Mouse (Mus musculus) left cerebral cortex, postnatal 4 days (tissue): ENCODE measurements around the gene Treh. TPM values are rescaled to one million over a fixed set of nuclear protein-coding genes. Genes with fewer than 3 reads are reported as not detected.
"Not testable (repeated sequence)": the region's sequence is repeated elsewhere in the genome, so short reads cannot be mapped to it uniquely, and the experiment has no call there.

ENCODE experiments used
- DNase-seq: peaks from one replicate; pipeline ENCODE4 v3.0.0-alpha.2; 2022
- intact Hi-C: fragments of 180-260 bp; cut with DNase I; formaldehyde crosslinking; loops from one replicate; pipeline ENCODE4 v1.15.1; 2025
- total RNA-seq, 2 experiments: library from RNA; stranded (reverse); gene quantifications; 2 replicates each; pipeline ENCODE4 v1.2.3; 2021

Gene Treh
- total RNA-seq: not detected

- intact Hi-C loops: no loop called here
- DNase-seq: no peak
Measured at GRCm38 (mm10) chr9:44673005-44673404, at the start of gene Treh. TSS of gene Treh (plus strand) at chr9:44673233.

GRCm38 (mm10) chr9:44624390-44624789 lies 48.6 kb upstream of the Treh start:
- no peak for DNase-seq
- intact Hi-C loops: no loop called here

DNA sequence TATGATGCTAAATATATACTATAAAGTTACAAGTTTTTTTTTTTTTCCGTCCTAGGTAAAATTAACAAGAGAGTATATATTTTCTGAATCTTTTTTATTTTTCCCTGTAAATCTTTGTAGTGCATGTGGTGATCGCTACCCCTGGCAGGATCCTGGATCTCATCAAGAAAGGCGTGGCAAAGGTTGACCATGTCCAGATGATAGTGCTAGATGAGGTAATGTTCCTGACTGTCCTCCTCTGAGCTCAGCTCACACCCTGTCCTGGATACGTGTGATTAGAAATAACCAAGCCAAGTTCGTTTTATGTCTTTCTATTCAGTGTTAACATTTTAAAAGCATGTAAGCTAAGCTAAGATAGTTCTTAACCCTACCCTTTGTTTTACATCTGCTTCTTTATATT lies 46.8 kb upstream of the Treh start:
- intact Hi-C loops: no loop called here
- DNase-seq: no peak

DNA sequence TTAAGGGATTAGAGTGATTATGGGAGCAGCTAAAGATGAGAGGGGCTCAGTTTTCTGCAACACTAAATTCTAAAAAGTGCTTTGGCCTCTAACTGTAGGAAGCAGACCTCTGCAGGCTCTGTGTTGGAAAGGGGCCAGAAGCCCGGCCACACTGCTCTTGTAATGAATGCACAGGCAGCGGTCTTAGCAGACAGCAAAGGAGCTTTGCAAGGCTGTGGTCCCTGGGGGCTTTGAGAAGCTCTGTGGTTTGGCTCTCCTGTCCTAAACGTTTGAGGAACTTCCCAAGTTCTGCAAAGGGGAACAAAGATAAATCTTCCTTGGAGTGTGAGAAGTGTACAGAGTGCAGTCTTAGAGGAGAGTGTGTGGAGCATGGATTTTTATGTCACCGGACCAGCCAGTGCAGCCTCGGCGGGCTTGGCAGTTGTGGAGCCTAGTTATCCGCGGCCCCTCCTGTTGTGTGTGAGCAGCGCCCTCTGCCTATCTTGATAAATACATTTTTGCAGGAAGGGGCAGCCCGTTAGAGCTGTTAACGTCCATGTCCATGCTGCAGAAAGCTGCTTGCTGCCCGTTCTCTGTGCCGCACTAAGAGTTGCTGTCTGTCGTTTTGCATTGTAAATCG lies 35.4 kb upstream of the Treh start:
- peak; percentile 71 for DNase-seq
- intact Hi-C loops: loop anchor here (10.0 kb wide), 1 partner anchor 177 kb away; no protein-coding TSS in a partner anchor

- intact Hi-C loops: loop anchor here (10.0 kb wide), 1 partner anchor 176 kb away; no protein-coding TSS in a partner anchor
- DNase-seq: peak; percentile 51
Measured at GRCm38 (mm10) chr9:44638726-44639125, 34.3 kb upstream of the Treh start.

GRCm38 (mm10) chr9:44640028-44640427 lies 33.0 kb upstream of the Treh start:
- intact Hi-C loops, DNase-seq: not testable (repeated sequence)

GRCm38 (mm10) chr9:44640646-44641357 lies 32.2 kb upstream of the Treh start:
- intact Hi-C loops: no loop called here

DNA sequence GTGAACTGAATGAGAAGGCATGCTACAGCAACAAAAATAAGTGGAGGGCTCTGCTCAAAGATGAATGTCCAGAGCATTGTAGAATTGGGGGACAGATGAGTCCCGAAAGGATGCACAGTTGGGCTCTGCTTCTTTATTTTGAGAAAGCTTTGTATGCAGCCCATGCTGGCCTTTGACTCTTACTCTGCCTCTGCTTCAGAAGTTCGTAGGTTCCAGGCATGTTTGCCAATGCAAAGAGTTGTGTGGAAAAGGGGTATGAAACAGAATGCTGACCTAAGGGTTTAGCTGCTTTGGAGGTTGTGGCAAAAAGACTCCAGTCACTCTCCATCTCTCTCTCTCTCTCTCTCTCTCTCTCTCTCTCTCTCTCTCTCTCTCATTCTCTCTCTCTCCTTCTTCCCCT lies 31.4 kb upstream of the Treh start:
- intact Hi-C loops: no loop called here
- DNase-seq: no peak

More at GRCm38 (mm10) chr9:44640646-44641357, 32.2 kb upstream of the Treh start:
- DNase-seq: no peak

DNA sequence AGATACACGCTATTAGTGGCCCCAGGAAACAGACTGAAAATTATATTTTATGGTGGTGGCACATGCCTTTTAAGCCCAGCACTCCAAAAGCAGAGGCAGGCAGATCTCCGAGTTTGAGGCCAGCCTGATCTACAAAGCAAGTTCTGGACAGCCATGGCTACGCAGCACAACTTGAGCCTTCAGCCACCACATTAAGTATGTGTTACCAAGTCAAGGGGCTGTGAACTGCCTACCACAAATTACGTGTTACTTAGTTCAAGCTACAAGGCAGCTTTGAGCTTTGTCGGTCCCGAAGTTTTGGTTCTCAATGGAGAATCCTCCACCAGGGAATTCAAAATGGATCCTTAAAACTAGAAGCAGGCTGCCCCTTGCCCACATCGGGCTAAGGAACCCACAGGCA lies 29.9 kb upstream of the Treh start:
- intact Hi-C loops: no loop called here
- DNase-seq: no peak

- intact Hi-C loops: no loop called here
Measured at GRCm38 (mm10) chr9:44644186-44644585, 28.8 kb upstream of the Treh start.

DNA sequence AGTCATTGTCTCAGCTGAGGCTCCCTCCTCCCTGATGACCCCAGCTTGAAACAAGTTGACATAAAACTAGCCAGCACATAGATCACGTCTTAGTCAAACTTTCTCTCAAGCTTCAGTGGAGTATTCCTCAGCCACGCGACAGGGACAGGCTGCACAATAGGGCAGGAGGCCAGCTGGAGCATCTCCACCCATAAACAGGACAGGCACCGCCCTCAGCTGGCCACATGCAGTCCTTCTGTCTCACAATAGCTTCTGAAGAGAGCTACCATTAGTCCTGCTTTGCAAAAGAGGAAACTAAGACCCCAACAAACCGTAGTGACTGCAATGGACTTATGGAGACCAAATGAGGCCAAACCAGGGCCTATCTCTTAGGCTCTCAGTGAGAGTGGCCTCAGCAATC lies 27.6 kb upstream of the Treh start:
- peak; percentile 77 for DNase-seq
- intact Hi-C loops: no loop called here

More at GRCm38 (mm10) chr9:44644186-44644585, 28.8 kb upstream of the Treh start:
- DNase-seq: no peak

DNA sequence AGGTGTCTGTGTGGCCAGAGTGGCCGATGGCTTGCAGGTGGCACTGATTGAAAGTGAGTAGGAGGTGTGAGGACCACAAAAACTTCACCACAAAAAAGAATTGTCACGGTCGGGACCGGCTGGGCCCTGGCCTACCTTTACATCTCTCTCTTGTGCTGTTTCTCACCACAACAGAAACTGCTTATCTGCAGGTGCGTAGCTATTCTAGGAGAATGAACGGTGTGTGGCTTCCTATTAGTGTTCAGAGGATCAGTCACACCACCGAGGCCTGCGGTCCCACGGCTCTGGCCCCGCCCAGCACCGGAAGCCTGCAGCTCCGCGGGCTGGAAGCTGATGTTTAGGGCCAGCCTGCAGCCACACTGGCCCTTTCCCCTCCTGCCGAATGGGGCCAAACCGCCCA lies 27.1 kb upstream of the Treh start:
- no peak for DNase-seq
- intact Hi-C loops: no loop called here

DNA sequence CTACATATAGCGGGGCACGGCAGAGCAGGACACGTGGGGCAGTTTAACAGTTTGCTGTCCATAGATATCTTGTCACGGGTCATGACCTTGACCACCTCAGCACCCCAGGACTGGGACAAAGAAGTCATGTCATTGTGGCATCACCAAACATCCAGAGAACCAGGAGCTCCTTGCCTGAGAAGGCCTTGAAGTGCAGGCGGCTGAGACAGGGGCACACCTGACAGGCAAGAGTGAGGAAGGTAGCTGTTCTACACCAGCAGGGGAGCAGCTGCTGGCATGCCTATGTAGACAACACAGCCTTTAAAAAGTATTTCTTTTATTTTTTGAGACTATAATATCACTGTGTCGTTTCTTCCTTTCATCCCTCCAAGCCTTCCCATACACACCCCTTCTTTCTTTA lies 26.7 kb upstream of the Treh start:
- DNase-seq: no peak
- intact Hi-C loops: no loop called here

DNA sequence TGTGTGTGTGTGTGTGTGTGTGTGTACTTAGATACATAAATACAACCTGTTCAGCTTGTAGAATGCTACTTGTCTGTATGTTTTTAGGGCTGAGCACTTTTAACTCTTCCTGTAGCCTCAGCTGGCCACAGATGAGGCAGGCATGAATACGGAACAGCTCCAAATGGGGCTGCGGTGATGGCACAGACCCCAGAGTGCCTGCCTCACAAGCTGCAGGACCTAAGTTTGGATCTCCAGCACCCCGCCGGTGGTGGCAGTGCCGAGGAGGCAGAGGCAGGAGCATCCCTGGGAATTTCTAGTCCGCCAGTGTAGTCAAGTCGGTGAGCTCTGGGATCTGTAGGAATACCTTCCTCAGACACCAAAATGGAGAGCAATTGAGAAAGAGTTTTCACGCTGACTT lies 26.0 kb upstream of the Treh start:
- intact Hi-C loops: no loop called here
- no peak for DNase-seq

- intact Hi-C loops: no loop called here
- DNase-seq: no peak
Measured at GRCm38 (mm10) chr9:44647656-44648055, 25.4 kb upstream of the Treh start.

DNA sequence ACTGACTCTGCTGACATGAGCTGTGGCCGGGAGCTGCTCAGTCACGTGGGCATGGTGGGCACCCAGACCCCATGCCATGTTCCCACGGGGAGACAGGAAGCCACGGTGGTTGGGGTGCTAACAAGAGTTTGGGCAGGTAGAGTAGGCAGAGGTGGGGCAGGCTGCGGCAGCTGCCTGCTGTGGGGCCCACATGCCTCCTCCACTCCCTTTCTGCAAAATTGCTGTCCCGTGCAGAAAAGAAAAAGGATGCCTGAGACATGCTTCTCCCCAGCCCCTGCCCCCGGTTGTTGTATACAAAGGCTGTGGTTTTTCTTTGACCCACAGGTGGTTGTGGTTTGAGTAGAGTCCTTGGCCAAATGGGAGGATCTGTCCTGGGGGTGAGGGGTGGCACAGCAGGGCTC lies 24.2 kb upstream of the Treh start:
- DNase-seq: no peak
- intact Hi-C loops: no loop called here

GRCm38 (mm10) chr9:44652027-44652426 lies 21.0 kb upstream of the Treh start:
- intact Hi-C loops: loop anchor here (1.0 to 10.0 kb wide), 3 partner anchors 83 to 493 kb away; partner anchors contain the start of genes Phldb1 and Upk2
- DNase-seq: peak; percentile 77

DNA sequence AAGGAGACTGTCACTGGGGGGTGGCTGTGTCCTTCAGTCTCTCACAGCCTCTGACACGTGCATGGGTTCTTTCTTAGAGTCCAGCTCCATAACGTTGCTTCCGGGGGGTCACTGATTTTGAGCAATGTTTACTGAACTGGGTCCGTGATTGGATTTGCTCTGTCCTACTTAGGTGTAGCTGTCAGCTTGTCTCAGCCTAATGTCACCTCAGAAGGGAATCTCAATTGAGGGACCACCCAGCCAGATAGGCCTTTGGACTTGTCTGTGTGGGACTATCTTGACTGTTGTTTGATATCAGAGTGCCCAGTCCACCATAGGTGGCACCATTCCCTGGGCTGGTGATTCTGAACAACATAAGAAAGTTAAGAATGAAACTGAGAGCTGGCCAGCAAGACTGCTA lies 19.1 kb upstream of the Treh start:
- intact Hi-C loops: loop anchor here (10.0 kb wide), 2 partner anchors 81 to 491 kb away; partner anchors contain the start of gene Phldb1

DNA sequence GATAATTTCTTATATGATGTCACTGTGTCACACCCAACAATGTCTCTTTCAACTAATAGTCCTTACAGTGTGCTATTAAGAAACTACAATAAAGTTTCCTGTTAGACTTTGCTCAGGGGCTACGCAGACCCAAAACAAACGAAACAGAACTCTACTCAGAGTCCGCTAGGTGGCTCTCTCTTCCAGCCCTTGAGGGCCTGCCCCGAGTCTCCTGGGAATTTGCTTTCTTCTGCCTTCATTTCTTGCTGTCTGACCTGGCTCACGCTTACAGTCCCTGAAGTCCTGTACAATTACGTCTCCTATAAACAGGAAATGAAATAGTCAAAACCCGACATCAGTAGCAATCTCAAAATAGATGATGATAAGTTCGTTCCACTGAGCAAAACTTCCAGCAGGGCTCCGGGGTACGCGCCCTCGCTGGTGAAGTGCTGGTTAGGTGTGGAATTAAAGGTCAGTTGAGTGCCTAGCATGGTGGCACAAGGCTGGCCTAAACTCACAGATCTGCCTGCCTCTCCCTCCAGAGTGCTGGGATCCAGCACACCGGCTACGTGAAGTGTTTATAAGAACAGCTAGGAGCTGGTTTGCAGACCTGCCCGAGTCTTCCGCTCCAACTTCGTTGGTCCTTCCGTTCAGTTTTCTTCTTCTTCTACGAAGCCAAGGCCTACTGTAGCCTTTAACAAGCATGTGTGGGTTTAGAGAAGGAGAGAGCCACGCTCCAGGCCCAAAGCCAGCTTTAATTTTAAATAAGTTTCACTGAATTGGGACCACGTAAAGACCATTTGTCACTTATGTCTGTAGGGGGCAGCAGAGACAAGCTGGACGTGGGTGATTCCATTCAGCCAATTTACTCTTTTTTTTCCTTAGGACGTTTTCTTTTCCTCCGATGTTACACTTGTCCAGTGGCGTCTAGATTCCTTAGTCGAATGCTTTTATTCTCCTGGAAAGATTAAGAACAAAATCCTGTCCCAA lies 17.7 kb upstream of the Treh start:
- intact Hi-C loops: loop anchor here (2.0 to 10.0 kb wide), 3 partner anchors 29 to 489 kb away; partner anchors contain the start of gene Phldb1
- DNase-seq: peak; percentile 72

More for the DNA sequence above, 19.1 kb upstream of the Treh start:
- no peak for DNase-seq

GRCm38 (mm10) chr9:44663706-44664105 lies 9.3 kb upstream of the Treh start:
- intact Hi-C loops: no loop called here
- no peak for DNase-seq

DNA sequence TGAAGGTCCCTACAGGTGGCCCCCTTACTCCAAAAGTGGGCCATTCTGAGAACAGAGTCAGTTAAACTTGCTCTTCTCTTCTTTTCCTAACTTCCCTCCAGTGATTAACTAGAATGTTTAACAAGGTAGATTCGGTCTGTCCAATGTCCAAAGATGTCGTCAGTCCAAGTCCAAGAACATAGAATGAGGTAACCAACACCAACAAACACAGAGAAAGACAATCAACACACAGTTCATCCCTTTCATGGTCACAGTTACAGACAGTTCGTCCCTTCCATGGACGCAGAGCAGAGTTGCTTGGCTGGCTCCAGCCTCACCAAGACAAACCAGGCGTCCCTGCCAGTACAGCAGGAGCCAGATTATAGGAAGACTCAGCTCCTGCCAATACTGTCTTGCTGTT lies 1.6 kb upstream of the Treh start:
- no peak for DNase-seq
- intact Hi-C loops: no loop called here
